Mouse (Mus musculus) small intestine, adult 2 months (tissue): ENCODE measurements at regions not wholly inside any gene's neighbourhood (a gene's known extent, or its start where the extent isn't known, plus 50 kb on each side); places are given as distances from the start of the nearest gene placed in this dataset.

ENCODE experiments used
- CTCF ChIP-seq: fragments of 200-500 bp; IDR thresholded peaks from 2 replicates; pipeline ENCODE4 v1.5.1; 2012; ENCODE audit warnings: low read depth, mild to moderate bottlenecking, control low read depth, inconsistent platforms, low read length, moderate library complexity, mixed read lengths; ENCODE audit not compliant: insufficient replicate concordance, insufficient read length; ENCODE audit errors: extremely low read depth
- POLR2A ChIP-seq: fragments of 200-500 bp; IDR thresholded peaks from 2 replicates; pipeline ENCODE4 v1.6.1; 2012; ENCODE audit warnings: low read depth, mild to moderate bottlenecking, control low read depth, inconsistent platforms, low read length, moderate library complexity

DNA sequence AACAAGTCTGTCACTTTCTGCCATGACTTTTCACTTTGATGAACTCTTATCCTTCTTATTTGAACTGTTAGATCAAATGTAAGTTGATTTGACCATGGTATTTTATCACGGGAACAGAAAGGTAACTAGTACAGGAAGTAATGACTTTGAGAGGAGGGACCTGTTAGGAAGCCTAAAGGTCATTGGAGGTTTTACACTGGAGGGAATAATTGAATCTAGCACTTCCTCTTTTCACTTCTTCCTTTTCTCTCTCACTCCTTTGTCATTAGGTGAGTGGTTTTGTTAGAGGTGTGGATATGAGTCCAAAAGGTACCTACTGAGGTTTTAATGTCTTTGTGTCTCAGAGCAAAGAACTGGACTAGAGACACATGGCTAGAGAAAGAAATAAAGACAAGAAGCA is 255.0 kb upstream of the Nrp1 start:
- TF ChIP-seq CTCF, result no peak
- TF ChIP-seq POLR2A, result no peak
